Mouse (Mus musculus): ENCODE measurements around the gene Zranb1. TPM values are rescaled to one million over a fixed set of nuclear protein-coding genes. Genes with fewer than 3 reads are reported as not detected.

The Zranb1 gene
- total RNA-seq, 1 experiment = 19.3 TPM

- Histone ChIP-seq H3K36me3 (ENCODE audit: control insufficient read depth, insufficient read depth, low read length, poor library complexity, severe bottlenecking) (peaks cover 92% of the 10 kb centered on the region), H3K27ac (ENCODE audit: insufficient read depth, low read depth, low read length, poor library complexity, severe bottlenecking) (no peak overlapping the region), H3K4me1 (ENCODE audit: control insufficient read depth in 2 of 2, insufficient read depth in 2 of 2, low read length in 2 of 2, poor library complexity in 1 of 2) (peaks cover 4 to 7% of the 10 kb centered on the region in 2 experiments; a peak in 2 of 4 replicates), H3K9me3 (ENCODE audit: control insufficient read depth, insufficient read depth, low read depth, low read length) (no peaks in the 10 kb centered on the region), H3K9ac (ENCODE audit: insufficient read depth, low read depth, low read length, poor library complexity, severe bottlenecking) (no peak overlapping the region), H3K4me3 (ENCODE audit: insufficient read depth in 1 of 2, low read depth in 1 of 2, low read length in 2 of 2, poor library complexity in 1 of 2, severe bottlenecking in 1 of 2) (no peak overlapping the region)
- TF ChIP-seq ZC3H11A (IDR thresholded peaks at IDR 0.05; ENCODE audit: borderline replicate concordance, low read depth, low read length) (no peak), CHD2 (IDR thresholded peaks at IDR 0.05; ENCODE audit: low read depth, low read length) (no peak), ZNF384 (IDR thresholded peaks at IDR 0.05; ENCODE audit: low read depth, low read length) (no peak), HCFC1 (IDR thresholded peaks at IDR 0.05; ENCODE audit: borderline replicate concordance, insufficient read depth, low read length) (no peak), MAFK (IDR thresholded peaks at IDR 0.05; ENCODE audit: insufficient read depth, low read depth, low read length) (no peak)
- no peak for DNase-seq (ENCODE audit: low read depth, low spot score)
- in situ Hi-C loops (cut with MboI; ENCODE audit: low sequenced_read_pairs in 2 of 2, unreplicated experiment in 2 of 2) = no loop called here
These were observed 68.1 kb downstream of the Zranb1 start for GRCm38 (mm10) chr7:132999061-132999460.

- peaks cover 76% of the 10 kb centered on the region for H3K36me3 ChIP-seq (ENCODE audit: control insufficient read depth, insufficient read depth, low read length, poor library complexity, severe bottlenecking)
- H3K9me3 ChIP-seq (ENCODE audit: control insufficient read depth, insufficient read depth, low read depth, low read length) = no peaks in the 10 kb centered on the region
- no peak overlapping the region for H3K27ac ChIP-seq (ENCODE audit: insufficient read depth, low read depth, low read length, poor library complexity, severe bottlenecking)
- H3K4me1 ChIP-seq (ENCODE audit: control insufficient read depth in 2 of 2, insufficient read depth in 2 of 2, low read length in 2 of 2, poor library complexity in 1 of 2) = peaks cover 13 to 25% of the 10 kb centered on the region in 2 experiments
- no peak overlapping the region for H3K4me3 ChIP-seq (ENCODE audit: insufficient read depth in 1 of 2, low read depth in 1 of 2, low read length in 2 of 2, poor library complexity in 1 of 2, severe bottlenecking in 1 of 2)
- TF ChIP-seq CHD2 (IDR thresholded peaks at IDR 0.05; ENCODE audit: low read depth, low read length) (no peak), HCFC1 (IDR thresholded peaks at IDR 0.05; ENCODE audit: borderline replicate concordance, insufficient read depth, low read length) (no peak), ZNF384 (IDR thresholded peaks at IDR 0.05; ENCODE audit: low read depth, low read length) (no peak)
- H3K9ac ChIP-seq (ENCODE audit: insufficient read depth, low read depth, low read length, poor library complexity, severe bottlenecking) = no peak overlapping the region
- DNase-seq (ENCODE audit: low read depth, low spot score) = no peak
- in situ Hi-C loops (cut with MboI; ENCODE audit: low sequenced_read_pairs in 2 of 2, unreplicated experiment in 2 of 2) = no loop called here
These were observed 70.4 kb downstream of the Zranb1 start for GRCm38 (mm10) chr7:133001388-133001787.

GRCm38 (mm10) chr7:133002271-133002670 is 71.3 kb downstream of the Zranb1 start:
- no peak for DNase-seq (ENCODE audit: low read depth, low spot score)
- H3K4me1 ChIP-seq (ENCODE audit: control insufficient read depth in 2 of 2, insufficient read depth in 2 of 2, low read length in 2 of 2, poor library complexity in 1 of 2) = peaks cover 17 to 30% of the 10 kb centered on the region in 2 experiments
- no peaks in the 10 kb centered on the region for H3K9me3 ChIP-seq (ENCODE audit: control insufficient read depth, insufficient read depth, low read depth, low read length)
- no peak for TF ChIP-seq MAFK (IDR thresholded peaks at IDR 0.05; ENCODE audit: insufficient read depth, low read depth, low read length)
- TF ChIP-seq HCFC1 (IDR thresholded peaks at IDR 0.05; ENCODE audit: borderline replicate concordance, insufficient read depth, low read length) = no peak
- TF ChIP-seq ZC3H11A (IDR thresholded peaks at IDR 0.05; ENCODE audit: borderline replicate concordance, low read depth, low read length) = no peak
- H3K9ac ChIP-seq (ENCODE audit: insufficient read depth, low read depth, low read length, poor library complexity, severe bottlenecking) = no peak overlapping the region
- no peak overlapping the region for H3K27ac ChIP-seq (ENCODE audit: insufficient read depth, low read depth, low read length, poor library complexity, severe bottlenecking)
- H3K36me3 ChIP-seq (ENCODE audit: control insufficient read depth, insufficient read depth, low read length, poor library complexity, severe bottlenecking) = peaks cover 67% of the 10 kb centered on the region
- H3K4me3 ChIP-seq (ENCODE audit: insufficient read depth in 1 of 2, low read depth in 1 of 2, low read length in 2 of 2, poor library complexity in 1 of 2, severe bottlenecking in 1 of 2) = no peak overlapping the region
- in situ Hi-C loops (cut with MboI; ENCODE audit: low sequenced_read_pairs in 2 of 2, unreplicated experiment in 2 of 2) = no loop called here

- TF ChIP-seq ZNF384 (IDR thresholded peaks at IDR 0.05; ENCODE audit: low read depth, low read length) = no peak
- TF ChIP-seq MAFK (IDR thresholded peaks at IDR 0.05; ENCODE audit: insufficient read depth, low read depth, low read length) = no peak
- no peak for TF ChIP-seq HCFC1 (IDR thresholded peaks at IDR 0.05; ENCODE audit: borderline replicate concordance, insufficient read depth, low read length)
- TF ChIP-seq ZC3H11A (IDR thresholded peaks at IDR 0.05; ENCODE audit: borderline replicate concordance, low read depth, low read length) = no peak
- TF ChIP-seq CHD2 (IDR thresholded peaks at IDR 0.05; ENCODE audit: low read depth, low read length) = no peak
- Histone ChIP-seq H3K9me3 (ENCODE audit: control insufficient read depth, insufficient read depth, low read depth, low read length) (no peaks in the 10 kb centered on the region), H3K4me1 (ENCODE audit: control insufficient read depth in 2 of 2, insufficient read depth in 2 of 2, low read length in 2 of 2, poor library complexity in 1 of 2) (peaks cover 17 to 34% of the 10 kb centered on the region in 2 experiments), H3K36me3 (ENCODE audit: control insufficient read depth, insufficient read depth, low read length, poor library complexity, severe bottlenecking) (peaks cover 65% of the 10 kb centered on the region), H3K9ac (ENCODE audit: insufficient read depth, low read depth, low read length, poor library complexity, severe bottlenecking) (no peak overlapping the region), H3K4me3 (ENCODE audit: insufficient read depth in 1 of 2, low read depth in 1 of 2, low read length in 2 of 2, poor library complexity in 1 of 2, severe bottlenecking in 1 of 2) (no peak overlapping the region), H3K27ac (ENCODE audit: insufficient read depth, low read depth, low read length, poor library complexity, severe bottlenecking) (no peak overlapping the region)
- DNase-seq (ENCODE audit: low read depth, low spot score) = peak; percentile 66
- in situ Hi-C loops (cut with MboI; ENCODE audit: low sequenced_read_pairs in 2 of 2, unreplicated experiment in 2 of 2) = no loop called here
These were observed 72.5 kb downstream of the Zranb1 start for GRCm38 (mm10) chr7:133003421-133003820.

- Histone ChIP-seq H3K4me3 (ENCODE audit: insufficient read depth in 1 of 2, low read depth in 1 of 2, low read length in 2 of 2, poor library complexity in 1 of 2, severe bottlenecking in 1 of 2) (no peak overlapping the region; a peak in 1 of 4 replicates), H3K9ac (ENCODE audit: insufficient read depth, low read depth, low read length, poor library complexity, severe bottlenecking) (peak overlapping the region; percentile 58), H3K9me3 (ENCODE audit: control insufficient read depth, insufficient read depth, low read depth, low read length) (no peaks in the 10 kb centered on the region), H3K36me3 (ENCODE audit: control insufficient read depth, insufficient read depth, low read length, poor library complexity, severe bottlenecking) (peaks cover 63% of the 10 kb centered on the region), H3K4me1 (ENCODE audit: control insufficient read depth in 2 of 2, insufficient read depth in 2 of 2, low read length in 2 of 2, poor library complexity in 1 of 2) (peaks cover 17 to 47% of the 10 kb centered on the region in 2 experiments), H3K27ac (ENCODE audit: insufficient read depth, low read depth, low read length, poor library complexity, severe bottlenecking) (peak overlapping the region; percentile 84)
- DNase-seq (ENCODE audit: low read depth, low spot score) = peak; percentile 47
- TF ChIP-seq MAFK (IDR thresholded peaks at IDR 0.05; ENCODE audit: insufficient read depth, low read depth, low read length) (no peak), CHD2 (IDR thresholded peaks at IDR 0.05; ENCODE audit: low read depth, low read length) (peak; percentile 43; the same call in 1 of the 2 replicates), ZNF384 (IDR thresholded peaks at IDR 0.05; ENCODE audit: low read depth, low read length) (no peak), HCFC1 (IDR thresholded peaks at IDR 0.05; ENCODE audit: borderline replicate concordance, insufficient read depth, low read length) (no peak), ZC3H11A (IDR thresholded peaks at IDR 0.05; ENCODE audit: borderline replicate concordance, low read depth, low read length) (no peak)
- in situ Hi-C loops (cut with MboI; ENCODE audit: low sequenced_read_pairs in 2 of 2, unreplicated experiment in 2 of 2) = no loop called here
These were observed 74.8 kb downstream of the Zranb1 start for GRCm38 (mm10) chr7:133005772-133006171.

Data from ES-E14 (cell line).